Mouse (Mus musculus): Measurements from ENCODE around the gene Vps13d. TPM values are rescaled to one million over a fixed set of nuclear protein-coding genes. Genes with fewer than 3 reads are reported as not detected.

The Vps13d gene
- total RNA-seq, 2 experiments from 2014 or later: 26.3 to 27.2 TPM

GRCm38 (mm10) chr4:145035450-145035849 lies 159.4 kb downstream of the Vps13d start:
- DNase-seq: no peak

GRCm38 (mm10) chr4:145034506-145035243 lies 160.1 kb downstream of the Vps13d start:
- peak; percentile 44 for DNase-seq

GRCm38 (mm10) chr4:145033392-145033791 lies 161.4 kb downstream of the Vps13d start:
- DNase-seq: no peak

GRCm38 (mm10) chr4:145032637-145033036 lies 162.2 kb downstream of the Vps13d start:
- no peak for DNase-seq

- no peak for DNase-seq
These were observed 163.3 kb downstream of the Vps13d start for GRCm38 (mm10) chr4:145031510-145031909.

- no peak for DNase-seq
These were observed 168.4 kb downstream of the Vps13d start for GRCm38 (mm10) chr4:145026449-145026851.

- peak; percentile 32 for DNase-seq
These were observed 169.4 kb downstream of the Vps13d start for GRCm38 (mm10) chr4:145025409-145025762.

GRCm38 (mm10) chr4:145024694-145025408 lies 170.0 kb downstream of the Vps13d start:
- no peak for DNase-seq

GRCm38 (mm10) chr4:145023911-145024310 lies 170.9 kb downstream of the Vps13d start:
- no peak for DNase-seq

- no peak for DNase-seq
These were observed 172.0 kb downstream of the Vps13d start for GRCm38 (mm10) chr4:145022815-145023214.

GRCm38 (mm10) chr4:145022211-145022610 lies 172.6 kb downstream of the Vps13d start:
- DNase-seq: no peak

GRCm38 (mm10) chr4:145020383-145020782 lies 174.4 kb downstream of the Vps13d start:
- DNase-seq: no peak

- DNase-seq: no peak
These were observed 175.6 kb downstream of the Vps13d start for GRCm38 (mm10) chr4:145019121-145019714.

GRCm38 (mm10) chr4:145017745-145018144 lies 177.1 kb downstream of the Vps13d start:
- DNase-seq: no peak

GRCm38 (mm10) chr4:145016669-145017068 lies 178.1 kb downstream of the Vps13d start:
- DNase-seq: no peak

GRCm38 (mm10) chr4:145014632-145014960 lies 180.2 kb downstream of the Vps13d start:
- DNase-seq: no peak

- no peak for DNase-seq
These were observed 180.8 kb downstream of the Vps13d start for GRCm38 (mm10) chr4:145013760-145014631.

- peak; percentile 32 for DNase-seq
These were observed 181.6 kb downstream of the Vps13d start for GRCm38 (mm10) chr4:145013187-145013586.

- DNase-seq: no peak
These were observed 183.6 kb downstream of the Vps13d start for GRCm38 (mm10) chr4:145011156-145011555.

- DNase-seq: no peak
These were observed 184.9 kb downstream of the Vps13d start for GRCm38 (mm10) chr4:145009934-145010333.

GRCm38 (mm10) chr4:145009437-145009836 lies 185.4 kb downstream of the Vps13d start:
- DNase-seq: no peak

- DNase-seq: no peak
These were observed 188.8 kb downstream of the Vps13d start for GRCm38 (mm10) chr4:145005943-145006545.
